Mouse (Mus musculus): ENCODE results near the gene Tcp10a.
"Not testable (repeated sequence)": the region's sequence is repeated elsewhere in the genome, so short reads cannot be mapped to it uniquely, and the experiment has no call there.

The Tcp10a gene

GRCm38 (mm10) chr17:7324346-7324745 lies at the start of gene Tcp10a:
Gene Tcp10a (plus strand): TSS chr17:7324646.
- not testable (repeated sequence) for DNase-seq (ENCODE audit: low read depth)

- no peak for DNase-seq (ENCODE audit: low read depth)
Observed at GRCm38 (mm10) chr17:7278702-7279242, 45.7 kb upstream of the Tcp10a start.

- DNase-seq (ENCODE audit: low read depth): no peak
Observed at GRCm38 (mm10) chr17:7279251-7279650, 45.2 kb upstream of the Tcp10a start.

- DNase-seq (ENCODE audit: low read depth): no peak
Observed at GRCm38 (mm10) chr17:7284297-7284910, 40.0 kb upstream of the Tcp10a start.

GRCm38 (mm10) chr17:7285292-7285691 lies 39.2 kb upstream of the Tcp10a start:
- no peak for DNase-seq (ENCODE audit: low read depth)

GRCm38 (mm10) chr17:7286422-7287050 lies 37.9 kb upstream of the Tcp10a start:
- DNase-seq (ENCODE audit: low read depth): no peak

- no peak for DNase-seq (ENCODE audit: low read depth)
Observed at GRCm38 (mm10) chr17:7292012-7292684, 32.3 kb upstream of the Tcp10a start.

- DNase-seq (ENCODE audit: low read depth): not testable (repeated sequence)
Observed at GRCm38 (mm10) chr17:7306278-7307196, 17.9 kb upstream of the Tcp10a start.

GRCm38 (mm10) chr17:7315693-7316382 lies 8.6 kb upstream of the Tcp10a start:
- DNase-seq (ENCODE audit: low read depth): not testable (repeated sequence)

- not testable (repeated sequence) for DNase-seq (ENCODE audit: low read depth)
Observed at GRCm38 (mm10) chr17:7319789-7320188, 4.7 kb upstream of the Tcp10a start.

GRCm38 (mm10) chr17:7326415-7326814 lies 2.0 kb downstream of the Tcp10a start:
- DNase-seq (ENCODE audit: low read depth): not testable (repeated sequence)

GRCm38 (mm10) chr17:7332745-7333144 lies 8.3 kb downstream of the Tcp10a start:
- DNase-seq (ENCODE audit: low read depth): not testable (repeated sequence)

- DNase-seq (ENCODE audit: low read depth): not testable (repeated sequence)
Observed at GRCm38 (mm10) chr17:7337381-7337780, 12.9 kb downstream of the Tcp10a start.

GRCm38 (mm10) chr17:7348765-7349164 lies 24.3 kb downstream of the Tcp10a start:
- DNase-seq (ENCODE audit: low read depth): not testable (repeated sequence)

GRCm38 (mm10) chr17:7352596-7352995 lies 28.1 kb downstream of the Tcp10a start, which contains the start of gene Ttll2:
Gene Ttll2 (minus strand): TSS chr17:7352696.
- DNase-seq (ENCODE audit: low read depth): not testable (repeated sequence)

- not testable (repeated sequence) for DNase-seq (ENCODE audit: low read depth)
Observed at GRCm38 (mm10) chr17:7359806-7360205, 35.4 kb downstream of the Tcp10a start.

- not testable (repeated sequence) for DNase-seq (ENCODE audit: low read depth)
Observed at GRCm38 (mm10) chr17:7360749-7361465, 36.5 kb downstream of the Tcp10a start.

- DNase-seq (ENCODE audit: low read depth): not testable (repeated sequence)
Observed at GRCm38 (mm10) chr17:7365615-7366014, 41.2 kb downstream of the Tcp10a start.

GRCm38 (mm10) chr17:7366265-7366664 lies 41.8 kb downstream of the Tcp10a start:
- not testable (repeated sequence) for DNase-seq (ENCODE audit: low read depth)

GRCm38 (mm10) chr17:7366676-7367374 lies 42.4 kb downstream of the Tcp10a start:
- DNase-seq (ENCODE audit: low read depth): not testable (repeated sequence)

All from 416B (cell line).